Mouse (Mus musculus): ENCODE results near the gene Pcbp1. TPM values are rescaled to one million over a fixed set of nuclear protein-coding genes. Genes with fewer than 3 reads are reported as not detected.

Gene Pcbp1
- polyA plus RNA-seq, 1 experiment from 2014 or later: 331 TPM

GRCm38 (mm10) chr6:86487358-86488148, 38.6 kb downstream of the Pcbp1 start:
- 3% methylated on average over 24 of the region's 24 CpGs for WGBS
- Histone ChIP-seq H3K4me1 (peaks cover 16% of the 10 kb centered on the region), H3K9ac (replicated peaks) (peak overlapping the region; percentile 39), H3K4me3 (replicated peaks) (peak overlapping the region; percentile 20; the same call in 1 of the 2 replicates), H3K9me3 (replicated peaks) (no peaks in the 10 kb centered on the region), H3K27me3 (replicated peaks) (no peaks in the 10 kb centered on the region), H3K36me3 (no peaks in the 10 kb centered on the region), H3K4me2 (peak overlapping the region; percentile 53), H3K27ac (replicated peaks) (peak overlapping the region; percentile 91)
- peak; percentile 94 for ATAC-seq (ENCODE audit: low FRiP score)

- 69% methylated on average over 7 of the region's 7 CpGs for WGBS
- H3K27me3 ChIP-seq (replicated peaks): no peaks in the 10 kb centered on the region
- H3K27ac ChIP-seq (replicated peaks): 0 out of 2 replicates have a peak overlapping the region, but pooled peaks have one; percentile 91
- H3K36me3 ChIP-seq: no peaks in the 10 kb centered on the region
- H3K9ac ChIP-seq (replicated peaks): no peak overlapping the region
- no peak for ATAC-seq (ENCODE audit: low FRiP score)
- no peak overlapping the region for H3K4me3 ChIP-seq (replicated peaks)
- peaks cover 16% of the 10 kb centered on the region for H3K4me1 ChIP-seq
- no peaks in the 10 kb centered on the region for H3K9me3 ChIP-seq (replicated peaks)
- no peak overlapping the region for H3K4me2 ChIP-seq
Measured at GRCm38 (mm10) chr6:86485943-86486640, 40.0 kb downstream of the Pcbp1 start.

GRCm38 (mm10) chr6:86481871-86482270, 44.2 kb downstream of the Pcbp1 start:
- no peak overlapping the region for H3K4me2 ChIP-seq
- no peak overlapping the region for H3K9ac ChIP-seq (replicated peaks)
- peaks cover 22% of the 10 kb centered on the region for H3K4me1 ChIP-seq
- H3K9me3 ChIP-seq (replicated peaks): no peaks in the 10 kb centered on the region
- no peaks in the 10 kb centered on the region for H3K36me3 ChIP-seq
- no peak overlapping the region for H3K27ac ChIP-seq (replicated peaks)
- H3K27me3 ChIP-seq (replicated peaks): no peaks in the 10 kb centered on the region
- H3K4me3 ChIP-seq (replicated peaks): no peak overlapping the region
- no peak for ATAC-seq (ENCODE audit: low FRiP score)
- WGBS: 88% methylated on average over 5 of the region's 5 CpGs

- 33% methylated on average over 9 of the region's 9 CpGs for WGBS
Measured at GRCm38 (mm10) chr6:86480189-86480831, 45.8 kb downstream of the Pcbp1 start.

GRCm38 (mm10) chr6:86479816-86480188, 46.3 kb downstream of the Pcbp1 start:
- peak overlapping the region; percentile 30; the same call in 1 of the 2 replicates for H3K4me2 ChIP-seq
- H3K36me3 ChIP-seq: no peaks in the 10 kb centered on the region
- H3K4me1 ChIP-seq: peaks cover 21% of the 10 kb centered on the region
- no peak for ATAC-seq (ENCODE audit: low FRiP score)
- H3K4me3 ChIP-seq (replicated peaks): no peak overlapping the region
- H3K27ac ChIP-seq (replicated peaks): peak overlapping the region; percentile 71
- H3K27me3 ChIP-seq (replicated peaks): no peaks in the 10 kb centered on the region
- no peaks in the 10 kb centered on the region for H3K9me3 ChIP-seq (replicated peaks)
- H3K9ac ChIP-seq (replicated peaks): no peak overlapping the region

More at GRCm38 (mm10) chr6:86480189-86480831, 45.8 kb downstream of the Pcbp1 start:
- H3K9ac ChIP-seq (replicated peaks): 0 out of 2 replicates have a peak overlapping the region, but pooled peaks have one; percentile 28
- ATAC-seq (ENCODE audit: low FRiP score): no peak
- peaks cover 21% of the 10 kb centered on the region for H3K4me1 ChIP-seq
- no peaks in the 10 kb centered on the region for H3K9me3 ChIP-seq (replicated peaks)
- no peaks in the 10 kb centered on the region for H3K36me3 ChIP-seq
- peak overlapping the region; percentile 30 for H3K4me2 ChIP-seq
- H3K27ac ChIP-seq (replicated peaks): peak overlapping the region; percentile 71
- no peaks in the 10 kb centered on the region for H3K27me3 ChIP-seq (replicated peaks)
- no peak overlapping the region for H3K4me3 ChIP-seq (replicated peaks)

- Histone ChIP-seq H3K4me2 (no peak overlapping the region), H3K27me3 (replicated peaks) (no peaks in the 10 kb centered on the region), H3K9me3 (replicated peaks) (no peaks in the 10 kb centered on the region), H3K4me3 (replicated peaks) (no peak overlapping the region), H3K4me1 (peaks cover 21% of the 10 kb centered on the region), H3K27ac (replicated peaks) (peak overlapping the region; percentile 71), H3K36me3 (no peaks in the 10 kb centered on the region), H3K9ac (replicated peaks) (no peak overlapping the region)
- 69% methylated on average over 3 of the region's 3 CpGs for WGBS
- ATAC-seq (ENCODE audit: low FRiP score): no peak
Measured at GRCm38 (mm10) chr6:86479311-86479710, 46.8 kb downstream of the Pcbp1 start.

- H3K27ac ChIP-seq (replicated peaks): no peak overlapping the region
- H3K4me1 ChIP-seq: peaks cover 32% of the 10 kb centered on the region
- 83% methylated on average over 5 of the region's 5 CpGs for WGBS
- no peak for ATAC-seq (ENCODE audit: low FRiP score)
- H3K9ac ChIP-seq (replicated peaks): no peak overlapping the region
- H3K9me3 ChIP-seq (replicated peaks): no peaks in the 10 kb centered on the region
- H3K4me3 ChIP-seq (replicated peaks): no peak overlapping the region
- H3K36me3 ChIP-seq: no peaks in the 10 kb centered on the region
- no peak overlapping the region for H3K4me2 ChIP-seq
- no peaks in the 10 kb centered on the region for H3K27me3 ChIP-seq (replicated peaks)
Measured at GRCm38 (mm10) chr6:86476931-86477330, 49.2 kb downstream of the Pcbp1 start.

- Histone ChIP-seq H3K9me3 (replicated peaks) (no peaks in the 10 kb centered on the region), H3K4me2 (no peak overlapping the region), H3K4me3 (replicated peaks) (no peak overlapping the region), H3K4me1 (peaks cover 38% of the 10 kb centered on the region), H3K27ac (replicated peaks) (no peak overlapping the region), H3K27me3 (replicated peaks) (no peaks in the 10 kb centered on the region), H3K36me3 (no peaks in the 10 kb centered on the region), H3K9ac (replicated peaks) (no peak overlapping the region)
- no peak for ATAC-seq (ENCODE audit: low FRiP score)
- WGBS: 81% methylated on average over 9 of the region's 9 CpGs
Measured at GRCm38 (mm10) chr6:86475462-86476167, 50.5 kb downstream of the Pcbp1 start.

- Histone ChIP-seq H3K27me3 (replicated peaks) (no peaks in the 10 kb centered on the region), H3K9ac (replicated peaks) (no peak overlapping the region), H3K36me3 (peaks cover 4% of the 10 kb centered on the region), H3K27ac (replicated peaks) (no peak overlapping the region), H3K4me2 (no peak overlapping the region), H3K4me1 (peaks cover 29% of the 10 kb centered on the region), H3K9me3 (replicated peaks) (no peaks in the 10 kb centered on the region), H3K4me3 (replicated peaks) (no peak overlapping the region)
- ATAC-seq (ENCODE audit: low FRiP score): no peak
Measured at GRCm38 (mm10) chr6:86474646-86475181, 51.4 kb downstream of the Pcbp1 start.

Data from neural tube, embryonic 15.5 days (tissue).